Mouse (Mus musculus) limb, embryonic 13.5 days (tissue): ENCODE data around the gene Crabp1. TPM values are rescaled to one million over a fixed set of nuclear protein-coding genes. Genes with fewer than 3 reads are reported as not detected.

Source experiments
- ATAC-seq: fragments of 200-750 bp; cut with Nextera tagmentation; 2 replicates; pipeline ENCODE4 v1.8.0; 2017; ENCODE audit warnings: low read depth, moderate number of reproducible peaks, moderate TSS enrichment; ENCODE audit not compliant: low FRiP score
- H3K27ac ChIP-seq: fragments of 300-500 bp; sonication (generic); 2 replicates; pipeline ENCODE4 v1.5.1; 2015; ENCODE audit warnings: inconsistent platforms, mild to moderate bottlenecking, moderate library complexity
- H3K27me3 ChIP-seq: fragments of 300-500 bp; sonication (generic); 2 replicates; pipeline ENCODE4 v1.6.1; 2015; ENCODE audit warnings: mild to moderate bottlenecking, inconsistent platforms
- H3K36me3 ChIP-seq: fragments of 300-500 bp; sonication (generic); 2 replicates; pipeline ENCODE4 v1.6.1; 2015; ENCODE audit warnings: inconsistent platforms, mild to moderate bottlenecking, moderate library complexity
- H3K4me1 ChIP-seq: fragments of 300-500 bp; sonication (generic); 2 replicates; pipeline ENCODE4 v1.6.1; 2015; ENCODE audit warnings: inconsistent platforms
- H3K4me2 ChIP-seq: fragments of 300-500 bp; sonication (generic); replicated peaks from 2 replicates; pipeline ENCODE4 v1.6.1; 2015; ENCODE audit warnings: inconsistent platforms, mild to moderate bottlenecking, moderate library complexity
- H3K4me3 ChIP-seq: fragments of 300-500 bp; sonication (generic); 2 replicates; pipeline ENCODE4 v1.5.1; 2015; ENCODE audit warnings: moderate library complexity, mild to moderate bottlenecking, inconsistent platforms
- H3K9ac ChIP-seq: fragments of 300-500 bp; sonication (generic); 2 replicates; pipeline ENCODE4 v1.6.1; 2015; ENCODE audit warnings: mild to moderate bottlenecking, inconsistent platforms
- H3K9me3 ChIP-seq: fragments of 300-500 bp; sonication (generic); 2 replicates; pipeline ENCODE4 v1.6.1; 2016; ENCODE audit warnings: inconsistent platforms
- WGBS: fragments of 180-500 bp; shearing (Covaris S2); methylation state at CpG from one replicate; pipeline ENCODE4 v1.1.7; 2015; 5-methylcytosine and 5-hydroxymethylcytosine counted together
- polyA plus RNA-seq: library from polyadenylated mRNA; unstranded; fragments of >200 nt; fragmentation: Nextera tagmentation; extraction: Ambion mirVana; gene quantifications from 2 replicates; pipeline ENCODE4 v1.2.1, GENCODE M21; 2015

Gene Crabp1
- polyA plus RNA-seq = 572 and 589 TPM in 2 replicates

DNA sequence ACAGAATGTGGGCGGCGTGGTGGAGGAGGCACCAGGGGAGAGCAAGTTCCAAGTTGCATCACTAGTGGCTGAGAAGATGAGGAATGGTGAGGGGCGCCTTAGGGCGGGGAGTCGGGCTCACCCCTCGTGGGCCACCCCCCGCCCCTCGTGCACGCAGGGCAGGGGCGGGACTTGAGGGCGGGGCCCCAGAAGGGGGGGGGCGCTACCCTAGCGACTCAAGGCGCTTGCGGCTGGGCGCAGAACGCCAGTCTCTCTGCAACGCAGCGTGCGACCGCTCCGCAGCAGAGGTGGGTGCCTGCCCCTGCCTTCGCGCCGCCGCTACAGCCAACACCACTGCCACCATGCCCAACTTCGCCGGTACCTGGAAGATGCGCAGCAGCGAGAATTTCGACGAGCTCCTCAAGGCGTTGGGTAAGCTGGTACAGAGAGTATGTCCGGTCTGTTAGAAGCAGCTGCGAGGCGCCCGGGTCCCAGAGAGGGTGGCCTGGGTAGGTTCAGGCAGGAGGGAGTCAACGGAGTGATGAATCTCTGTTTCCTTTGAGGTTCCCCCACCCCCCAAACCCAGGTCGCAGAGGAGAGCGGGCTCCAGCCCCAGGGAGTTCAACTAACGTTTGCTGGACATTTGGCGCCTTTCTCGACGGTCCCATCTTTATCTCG, at the start of gene Crabp1:
Crabp1 (plus strand) TSS at position 188 of the 657 bp plus-strand sequence.
- peak within 1 kb of the TSS; percentile 94 for H3K4me2 ChIP-seq
- under 1% methylated on average over 41 of the region's 45 CpGs for WGBS
- H3K4me3 ChIP-seq = peak within 1 kb of the TSS; percentile 59
- H3K4me1 ChIP-seq = peaks cover 36% of the 10 kb centered on the region
- no peaks in the 10 kb centered on the region for H3K9me3 ChIP-seq
- peak within 1 kb of the TSS; percentile 75 for H3K9ac ChIP-seq
- peak; percentile 79; the same call in 1 of the 2 replicates for ATAC-seq
- H3K27me3 ChIP-seq = peaks cover 42% of the 10 kb centered on the region
- H3K27ac ChIP-seq = no peak within 1 kb of the TSS
- H3K36me3 ChIP-seq = no peaks in the 10 kb centered on the region

DNA sequence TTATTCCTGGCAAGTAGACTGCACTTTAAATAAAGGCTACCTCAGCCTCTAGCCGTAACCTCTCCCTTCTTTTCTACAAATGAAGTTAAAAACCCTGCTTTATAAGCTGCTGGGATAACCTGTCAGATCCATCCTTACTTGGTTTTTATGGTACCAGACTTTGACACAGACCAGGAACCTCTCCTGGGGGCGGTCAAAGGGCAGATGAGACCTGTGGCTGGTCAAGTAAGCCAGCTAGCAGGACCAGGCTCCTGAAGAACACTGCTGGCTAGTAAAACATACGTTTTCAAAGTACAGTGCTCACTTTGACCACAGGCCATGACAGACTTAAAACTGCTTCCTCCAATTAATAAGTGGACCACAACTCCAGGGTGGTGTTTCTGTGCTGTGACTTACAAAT, 48.8 kb upstream of the Crabp1 start:
- H3K36me3 ChIP-seq = peaks cover 96% of the 10 kb centered on the region
- H3K9me3 ChIP-seq = no peaks in the 10 kb centered on the region
- no peak overlapping the region for H3K9ac ChIP-seq
- no peaks in the 10 kb centered on the region for H3K4me1 ChIP-seq
- ATAC-seq = no peak
- no peak overlapping the region for H3K27ac ChIP-seq
- no peak overlapping the region for H3K4me2 ChIP-seq
- 83% methylated on average over 3 of the region's 3 CpGs for WGBS
- H3K27me3 ChIP-seq = no peaks in the 10 kb centered on the region
- no peak overlapping the region for H3K4me3 ChIP-seq

DNA sequence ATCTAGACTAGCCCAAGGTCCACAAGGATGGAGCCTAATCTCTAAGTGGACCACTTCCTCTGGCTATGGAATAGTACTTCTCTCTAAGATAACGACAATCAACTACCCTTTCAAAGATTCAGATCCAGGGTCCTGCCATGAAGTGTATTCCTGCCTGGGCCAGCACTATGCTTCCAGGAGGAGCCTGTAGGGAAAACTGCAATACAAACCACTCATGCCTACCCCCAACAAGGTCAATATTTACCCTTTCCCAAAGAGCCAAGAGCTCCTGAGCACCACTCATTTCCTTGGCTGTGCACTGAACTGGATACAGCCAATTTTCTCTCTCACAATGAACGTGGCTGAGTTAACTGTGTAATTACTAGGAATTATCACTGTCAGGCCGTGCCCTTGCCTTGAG, 47.0 kb upstream of the Crabp1 start:
- Histone ChIP-seq H3K4me2 (no peak overlapping the region), H3K9me3 (no peaks in the 10 kb centered on the region), H3K4me1 (no peaks in the 10 kb centered on the region), H3K9ac (no peak overlapping the region), H3K27me3 (no peaks in the 10 kb centered on the region), H3K36me3 (peaks cover 91% of the 10 kb centered on the region), H3K27ac (no peak overlapping the region), H3K4me3 (no peak overlapping the region)
- whole genome bisulfite sequencing = 81% methylated on average over 3 of the region's 3 CpGs
- no peak for ATAC-seq

DNA sequence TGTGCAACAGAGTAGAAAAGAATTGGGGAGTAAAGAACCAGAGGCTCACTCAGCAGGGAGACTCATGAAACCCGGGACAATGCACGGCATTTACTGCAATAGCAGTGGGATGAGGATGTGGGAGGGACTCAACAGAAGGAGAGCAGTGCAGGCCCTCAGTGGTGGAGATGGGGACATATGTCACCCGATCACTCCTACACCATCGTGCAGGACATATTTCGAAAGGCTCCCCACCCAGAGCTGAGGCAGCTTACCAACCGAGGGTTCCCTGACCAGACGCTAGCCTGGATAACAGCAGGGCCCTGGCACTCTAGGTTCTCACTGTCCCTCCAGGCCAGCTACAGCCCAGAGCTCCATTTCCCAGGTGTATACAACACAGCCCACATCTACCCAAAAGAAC, 42.4 kb upstream of the Crabp1 start:
- H3K27me3 ChIP-seq = no peaks in the 10 kb centered on the region
- H3K4me1 ChIP-seq = no peaks in the 10 kb centered on the region
- H3K4me2 ChIP-seq = no peak overlapping the region
- peaks cover 91% of the 10 kb centered on the region for H3K36me3 ChIP-seq
- ATAC-seq = no peak
- no peak overlapping the region for H3K27ac ChIP-seq
- 85% methylated on average over 7 of the region's 7 CpGs for WGBS
- H3K9me3 ChIP-seq = no peaks in the 10 kb centered on the region
- H3K4me3 ChIP-seq = no peak overlapping the region
- no peak overlapping the region for H3K9ac ChIP-seq

DNA sequence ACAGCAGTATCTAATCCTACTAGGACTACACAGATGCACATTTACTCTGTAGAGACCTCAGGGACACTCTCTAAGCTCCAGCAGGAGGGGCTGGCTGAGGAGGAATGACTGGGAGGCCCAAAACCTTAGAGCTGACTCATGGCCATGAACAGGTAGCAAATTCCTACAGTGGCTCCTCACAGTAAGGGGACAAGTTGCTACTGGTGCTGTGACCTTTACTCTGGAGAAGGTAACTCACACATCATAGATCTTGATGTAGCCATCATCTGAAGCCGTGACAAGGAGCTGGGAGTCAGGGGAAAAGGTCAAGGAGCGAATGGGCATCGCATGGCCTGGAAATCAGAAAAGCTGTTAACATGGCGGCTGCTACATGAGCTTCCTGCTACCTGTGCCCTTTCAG, 42.0 kb upstream of the Crabp1 start:
- Histone ChIP-seq H3K36me3 (peaks cover 91% of the 10 kb centered on the region), H3K9ac (no peak overlapping the region), H3K4me1 (no peaks in the 10 kb centered on the region), H3K9me3 (no peaks in the 10 kb centered on the region), H3K4me2 (no peak overlapping the region), H3K27me3 (no peaks in the 10 kb centered on the region), H3K27ac (no peak overlapping the region), H3K4me3 (no peak overlapping the region)
- WGBS = 84% methylated on average over 4 of the region's 4 CpGs
- ATAC-seq = no peak

DNA sequence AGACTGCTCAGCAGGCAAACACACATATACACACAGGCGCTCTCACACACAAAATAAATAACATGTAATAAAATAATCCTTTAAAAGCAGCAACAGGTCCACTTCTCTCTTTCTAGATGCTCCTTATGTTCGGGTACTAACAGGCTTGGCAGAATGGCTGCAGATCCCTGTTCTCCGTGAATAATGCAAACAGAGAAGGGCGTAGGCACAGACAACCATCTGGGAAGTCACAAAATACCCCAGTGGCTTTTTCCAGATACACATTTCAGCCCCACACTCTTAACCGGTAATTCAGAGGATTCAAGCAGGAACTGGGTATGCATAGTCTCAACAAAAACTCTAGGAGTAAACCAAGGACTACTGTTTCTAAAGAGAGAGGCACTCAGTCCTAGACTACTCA, 38.2 kb upstream of the Crabp1 start:
- no peak overlapping the region for H3K27ac ChIP-seq
- no peaks in the 10 kb centered on the region for H3K4me1 ChIP-seq
- no peak for ATAC-seq
- no peak overlapping the region for H3K4me2 ChIP-seq
- no peaks in the 10 kb centered on the region for H3K27me3 ChIP-seq
- no peak overlapping the region for H3K9ac ChIP-seq
- 86% methylated on average over 5 of the region's 5 CpGs for WGBS
- peaks cover 90% of the 10 kb centered on the region for H3K36me3 ChIP-seq
- H3K9me3 ChIP-seq = no peaks in the 10 kb centered on the region
- H3K4me3 ChIP-seq = no peak overlapping the region

DNA sequence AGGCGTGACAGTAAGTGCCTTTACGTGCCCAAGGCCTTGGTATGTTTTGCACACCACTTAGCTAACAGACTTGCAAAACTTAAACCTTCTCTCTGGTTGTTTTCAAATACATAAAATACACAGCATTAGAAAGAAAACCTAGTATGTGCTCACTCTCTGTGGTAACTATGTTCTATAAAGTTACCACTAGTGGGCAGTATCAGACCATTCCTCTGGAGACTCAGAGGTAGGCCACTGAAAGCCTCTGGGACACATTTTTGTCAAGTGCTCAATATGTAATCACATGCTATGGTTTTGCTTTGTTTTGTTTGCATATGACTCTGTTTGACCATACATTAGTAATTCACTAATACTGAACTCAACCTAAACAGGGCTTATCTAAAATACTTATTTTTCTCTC, 32.4 kb upstream of the Crabp1 start:
- no peak for ATAC-seq

DNA sequence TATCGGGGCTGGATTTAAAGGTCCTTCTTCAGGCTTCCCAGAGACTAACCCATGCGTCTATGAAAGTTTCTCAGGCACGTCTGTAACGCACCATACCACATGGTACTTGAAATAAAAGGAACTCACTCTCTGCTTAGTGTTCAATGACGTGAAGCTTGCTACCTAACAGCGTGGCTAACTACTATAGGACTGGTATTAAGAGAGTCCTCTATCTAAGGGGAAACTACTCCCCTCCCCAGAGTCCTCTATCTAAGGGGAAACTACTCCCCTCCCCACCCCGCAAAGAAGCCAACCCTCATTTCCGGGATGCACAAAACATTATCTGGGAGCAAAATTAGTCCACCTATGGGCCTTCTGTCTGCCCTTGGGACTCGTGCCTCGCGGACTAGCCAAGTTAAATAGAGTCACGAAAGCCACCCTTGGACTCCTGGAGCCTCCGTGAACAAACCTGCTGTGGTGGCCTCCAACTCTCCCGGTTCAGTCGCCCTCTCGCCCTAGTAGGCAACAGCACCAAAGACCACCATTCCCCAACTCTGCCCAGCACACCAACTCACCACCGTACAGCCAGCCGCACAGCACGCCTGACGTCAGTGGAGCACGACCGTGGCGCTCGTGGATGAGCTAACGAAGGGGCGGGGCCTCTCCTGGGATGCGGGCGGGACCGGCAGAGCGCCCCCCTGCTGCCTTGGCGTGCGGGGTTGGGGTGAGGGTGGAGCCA, 30.5 kb upstream of the Crabp1 start, which contains the start of gene Wdr61:
Wdr61 (minus strand) TSS at position 599 of the 718 bp plus-strand sequence.
- no peak within 1 kb of the TSS; the same call in 1 of the 2 replicates for H3K27ac ChIP-seq
- H3K9ac ChIP-seq = peak within 1 kb of the TSS; percentile 85
- H3K4me1 ChIP-seq = peaks cover 11% of the 10 kb centered on the region
- H3K9me3 ChIP-seq = no peaks in the 10 kb centered on the region
- peaks cover 14% of the 10 kb centered on the region for H3K36me3 ChIP-seq
- 2% methylated on average over 31 of the region's 32 CpGs for WGBS
- no peaks in the 10 kb centered on the region for H3K27me3 ChIP-seq
- ATAC-seq = peak; percentile 96
- H3K4me3 ChIP-seq = peak within 1 kb of the TSS; percentile 74
- H3K4me2 ChIP-seq = peak within 1 kb of the TSS; percentile 85

More for the DNA sequence above, 32.4 kb upstream of the Crabp1 start:
- H3K36me3 ChIP-seq = peaks cover 33% of the 10 kb centered on the region
- 94% methylated on average over 2 of the region's 2 CpGs for WGBS
- H3K4me2 ChIP-seq = no peak overlapping the region
- no peak overlapping the region for H3K27ac ChIP-seq
- no peak overlapping the region for H3K9ac ChIP-seq
- H3K27me3 ChIP-seq = no peaks in the 10 kb centered on the region
- peaks cover 11% of the 10 kb centered on the region for H3K4me1 ChIP-seq
- H3K4me3 ChIP-seq = no peak overlapping the region
- H3K9me3 ChIP-seq = no peaks in the 10 kb centered on the region

DNA sequence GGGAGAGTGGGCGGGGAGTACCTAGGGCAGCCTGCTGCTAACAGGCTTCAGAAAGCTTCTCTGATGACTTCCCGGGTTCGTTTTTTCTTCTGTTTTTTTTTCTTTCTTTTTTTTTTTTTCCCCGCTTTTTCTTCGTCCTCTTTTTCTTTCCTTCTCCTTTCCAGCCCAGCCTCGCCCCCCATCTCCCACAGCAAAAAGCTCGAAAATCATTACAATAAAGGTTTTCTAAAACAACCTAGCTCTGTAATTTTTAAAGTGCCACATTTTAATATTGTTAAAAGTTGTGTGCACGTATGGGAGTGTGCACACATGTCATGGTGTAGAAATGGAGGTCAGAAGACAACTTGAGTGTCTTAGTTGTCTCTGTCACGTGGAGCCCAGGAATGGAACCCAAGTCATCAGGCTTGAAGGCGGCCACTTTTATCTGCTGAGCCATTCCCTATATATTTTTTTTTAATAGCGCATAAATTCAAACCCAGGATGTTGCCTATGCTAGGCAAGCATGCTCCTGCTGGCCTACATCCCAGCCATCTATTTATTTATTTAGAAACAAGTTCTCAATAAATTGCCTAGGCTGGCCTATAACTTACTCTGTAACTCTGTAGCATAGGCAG, 29.8 kb upstream of the Crabp1 start:
- H3K27me3 ChIP-seq = no peaks in the 10 kb centered on the region
- H3K9ac ChIP-seq = peak overlapping the region; percentile 45; the same call in 1 of the 2 replicates
- no peaks in the 10 kb centered on the region for H3K9me3 ChIP-seq
- 18% methylated on average over 11 of the region's 11 CpGs for WGBS
- H3K4me1 ChIP-seq = peaks cover 11% of the 10 kb centered on the region
- no peak for ATAC-seq
- no peak overlapping the region for H3K27ac ChIP-seq
- H3K36me3 ChIP-seq = peaks cover 7% of the 10 kb centered on the region
- peak overlapping the region; percentile 74 for H3K4me3 ChIP-seq
- H3K4me2 ChIP-seq = peak overlapping the region; percentile 85

DNA sequence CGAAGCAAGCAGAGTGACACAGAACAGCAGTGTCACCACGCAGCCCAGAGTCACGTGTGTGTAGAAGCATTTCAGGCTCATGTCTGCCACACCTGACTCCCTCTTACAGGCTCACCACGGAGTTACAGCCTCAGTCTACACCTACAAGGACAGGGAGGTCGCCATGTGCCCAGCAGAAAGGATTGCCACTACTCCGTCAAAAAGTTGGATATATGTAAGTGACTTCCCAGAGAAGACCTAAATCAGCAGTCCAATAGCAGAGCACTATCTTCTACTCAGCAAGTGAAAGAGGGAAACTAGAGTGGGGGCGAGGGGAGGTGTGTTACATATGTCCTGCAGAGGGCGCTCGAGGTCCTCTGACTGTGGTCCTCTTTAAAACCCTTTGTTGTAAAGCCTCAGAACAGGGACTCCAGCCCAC, 28.3 kb upstream of the Crabp1 start:
- Histone ChIP-seq H3K9ac (no peak overlapping the region), H3K27me3 (no peaks in the 10 kb centered on the region), H3K4me1 (peaks cover 11% of the 10 kb centered on the region), H3K9me3 (no peaks in the 10 kb centered on the region), H3K27ac (no peak overlapping the region), H3K4me2 (peak overlapping the region; percentile 14; the same call in 1 of the 2 replicates), H3K36me3 (no peaks in the 10 kb centered on the region), H3K4me3 (no peak overlapping the region)
- ATAC-seq = no peak
- 20% methylated on average over 9 of the region's 9 CpGs for WGBS

DNA sequence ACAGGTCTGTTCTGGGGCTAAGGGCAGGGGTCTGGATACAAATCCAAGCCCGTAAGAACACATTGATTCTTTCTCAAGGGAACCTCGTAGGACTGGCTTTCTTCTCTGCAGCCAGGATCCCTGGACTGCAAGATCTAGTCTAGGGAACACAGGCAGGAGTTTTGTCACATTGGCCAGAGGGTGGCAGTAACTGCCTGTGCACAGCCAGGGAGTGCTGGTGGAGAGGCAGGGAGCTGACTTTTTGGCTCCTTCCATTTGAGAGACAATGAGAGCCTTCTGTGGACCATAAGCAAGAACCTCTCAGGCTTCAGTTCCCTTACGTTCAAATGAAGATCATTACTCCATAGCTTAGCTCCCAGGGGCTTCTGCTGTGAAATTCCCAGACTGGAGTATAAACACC, 26.2 kb upstream of the Crabp1 start:
- 18% methylated on average over 3 of the region's 3 CpGs for WGBS
- Histone ChIP-seq H3K4me1 (peaks cover 5% of the 10 kb centered on the region), H3K36me3 (no peaks in the 10 kb centered on the region), H3K4me2 (no peak overlapping the region), H3K9me3 (no peaks in the 10 kb centered on the region), H3K27me3 (no peaks in the 10 kb centered on the region), H3K27ac (no peak overlapping the region), H3K4me3 (no peak overlapping the region), H3K9ac (no peak overlapping the region)
- ATAC-seq = peak; percentile 42; the same call in 1 of the 2 replicates

DNA sequence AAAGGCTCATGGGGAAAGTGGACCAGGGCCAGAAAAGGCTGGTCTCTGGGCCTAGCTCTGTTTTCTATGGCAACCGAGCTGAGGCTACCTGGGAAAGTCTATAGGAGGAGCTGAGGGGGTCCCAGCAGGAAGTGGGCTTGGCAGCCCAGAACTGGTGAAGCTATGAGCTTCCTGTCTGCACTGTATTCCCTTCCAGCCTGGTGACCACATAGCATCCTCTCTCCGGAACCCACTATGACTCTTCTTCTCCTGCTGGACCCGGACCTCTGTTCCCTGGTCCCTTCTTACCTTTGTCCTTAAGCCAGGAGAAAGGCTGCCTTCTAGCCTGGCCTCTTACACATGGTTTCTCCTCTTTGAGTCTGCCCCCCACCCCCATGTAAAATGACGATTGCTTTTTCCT, 20.7 kb upstream of the Crabp1 start:
- Histone ChIP-seq H3K4me2 (no peak overlapping the region), H3K36me3 (no peaks in the 10 kb centered on the region), H3K27ac (no peak overlapping the region), H3K9me3 (no peaks in the 10 kb centered on the region), H3K4me1 (peaks cover 6% of the 10 kb centered on the region; the same call in 1 of the 2 replicates), H3K4me3 (no peak overlapping the region), H3K9ac (no peak overlapping the region), H3K27me3 (no peaks in the 10 kb centered on the region)
- no peak for ATAC-seq
- 76% methylated on average over 4 of the region's 4 CpGs for WGBS
